Mouse (Mus musculus) layer of hippocampus, postnatal 25 days (tissue): ENCODE data around the gene 1700029F12Rik. TPM values are rescaled to one million over a fixed set of nuclear protein-coding genes. Genes with fewer than 3 reads are reported as not detected.
A peak's percentile ranks its signal among the peaks of the same experiment; 100 is the strongest.
"Not testable (repeated sequence)": the region's sequence is repeated elsewhere in the genome, so short reads cannot be mapped to it uniquely, and the experiment has no call there.

Experiments used
- DNase-seq, 2 experiments: peaks; one replicate each; pipeline ENCODE4 v3.0.0; 2022; ENCODE audit warnings: mixed read lengths in 2 of 2, low spot score in 1 of 2; ENCODE audit errors: extremely low spot score in 1 of 2
- total RNA-seq, 2 experiments: library from RNA; stranded (reverse); gene quantifications; 2 replicates each; pipeline ENCODE4 v1.2.3; 2021

1700029F12Rik gene
- total RNA-seq, result not detected

- DNase-seq, result no peak
Observed at GRCm38 (mm10) chr13:97034262-97034661, at the start of gene 1700029F12Rik. 1700029F12Rik (minus strand) TSS chr13:97034362.

GRCm38 (mm10) chr13:97082432-97082831, 48.3 kb upstream of the 1700029F12Rik start:
- DNase-seq, result no peak

GRCm38 (mm10) chr13:97080615-97081014, 46.5 kb upstream of the 1700029F12Rik start:
- no peak for DNase-seq

GRCm38 (mm10) chr13:97080201-97080600, 46.0 kb upstream of the 1700029F12Rik start:
- DNase-seq, result no peak

GRCm38 (mm10) chr13:97077556-97077955, 43.4 kb upstream of the 1700029F12Rik start:
- no peak for DNase-seq

GRCm38 (mm10) chr13:97073497-97073896, 39.3 kb upstream of the 1700029F12Rik start:
- DNase-seq, result no peak

GRCm38 (mm10) chr13:97071626-97072241, 37.6 kb upstream of the 1700029F12Rik start:
- DNase-seq, result peak; percentile 29 to 51

- peak; percentile 15 to 41 for DNase-seq
Observed at GRCm38 (mm10) chr13:97070931-97071625, 36.9 kb upstream of the 1700029F12Rik start.

- DNase-seq, result no peak
Observed at GRCm38 (mm10) chr13:97068151-97068550, 34.0 kb upstream of the 1700029F12Rik start.

GRCm38 (mm10) chr13:97067691-97068090, 33.5 kb upstream of the 1700029F12Rik start:
- no peak for DNase-seq

GRCm38 (mm10) chr13:97066649-97067550, 32.7 kb upstream of the 1700029F12Rik start, which contains the start of gene Fam169a:
Fam169a (plus strand) TSS chr13:97067286.
- no peak for DNase-seq

GRCm38 (mm10) chr13:97064844-97065621, 30.9 kb upstream of the 1700029F12Rik start:
- DNase-seq, result not testable (repeated sequence)

GRCm38 (mm10) chr13:97064413-97064812, 30.3 kb upstream of the 1700029F12Rik start:
- no peak for DNase-seq

GRCm38 (mm10) chr13:97063431-97063830, 29.3 kb upstream of the 1700029F12Rik start:
- DNase-seq, result no peak

GRCm38 (mm10) chr13:97062151-97062550, 28.0 kb upstream of the 1700029F12Rik start:
- no peak for DNase-seq

GRCm38 (mm10) chr13:97060331-97060730, 26.2 kb upstream of the 1700029F12Rik start:
- no peak for DNase-seq

- no peak for DNase-seq
Observed at GRCm38 (mm10) chr13:97059746-97060145, 25.6 kb upstream of the 1700029F12Rik start.

GRCm38 (mm10) chr13:97057817-97058216, 23.7 kb upstream of the 1700029F12Rik start:
- no peak for DNase-seq

- no peak for DNase-seq
Observed at GRCm38 (mm10) chr13:97053844-97054243, 19.7 kb upstream of the 1700029F12Rik start.

GRCm38 (mm10) chr13:97052667-97053066, 18.5 kb upstream of the 1700029F12Rik start:
- DNase-seq, result peak; percentile 71 to 92
